Mouse (Mus musculus) mature B cell (primary cell): ENCODE data around the gene Tceanc2.

ENCODE experiments used
- in situ Hi-C: fragments of 300-500 bp; cut with MboI; formaldehyde crosslinking; loops from 2 replicates; pipeline ENCODE4 v1.14.3; 2019

Gene Tceanc2

DNA sequence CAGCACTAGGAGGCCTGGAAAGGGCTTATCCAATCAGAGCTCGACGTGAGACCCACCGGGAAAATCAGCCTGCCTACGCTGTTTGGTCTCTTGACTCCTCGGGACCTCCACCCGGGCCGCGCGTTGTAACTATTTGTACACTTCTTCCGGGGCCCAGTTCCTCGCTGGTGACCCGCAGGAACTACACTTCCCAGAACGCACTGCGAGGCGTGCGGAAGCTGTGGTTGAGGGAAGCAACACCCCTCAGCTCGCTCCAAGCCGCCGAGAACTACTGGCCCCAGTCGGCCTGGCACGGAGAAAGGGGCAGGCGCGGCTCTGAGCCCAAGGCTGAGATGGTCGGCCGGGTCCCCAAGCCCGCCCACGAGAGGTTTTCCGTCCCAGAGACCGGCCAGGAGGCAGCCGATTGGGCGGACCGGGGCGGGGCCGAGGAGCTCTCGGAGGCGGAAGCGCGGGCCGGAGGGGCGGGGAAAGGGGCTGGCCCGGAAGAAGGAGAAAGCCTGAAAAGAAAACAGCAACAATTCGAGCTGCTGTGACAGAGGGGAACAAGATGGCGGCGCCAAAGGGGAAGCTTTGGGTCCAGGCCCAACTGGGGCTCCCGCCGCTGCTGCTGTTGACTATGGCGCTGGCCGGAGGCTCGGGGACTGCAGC, 610 bp downstream of the Tceanc2 start, which contains the start of gene Tmem59:
Gene Tmem59, plus strand, starts transcription at position 218 of the 648 bp plus-strand sequence.
- in situ Hi-C loops = no loop called here

- in situ Hi-C loops = no loop called here
Observed at GRCm38 (mm10) chr4:107177506-107177905, 1.4 kb downstream of the Tceanc2 start.

- in situ Hi-C loops = loop anchor here (25.0 kb wide), 1 partner anchor 330 kb away; no protein-coding TSS in a partner anchor
Observed at GRCm38 (mm10) chr4:107167798-107168197, 11.1 kb downstream of the Tceanc2 start.

- in situ Hi-C loops = loop anchor here (25.0 kb wide), 1 partner anchor 329 kb away; no protein-coding TSS in a partner anchor
Observed at GRCm38 (mm10) chr4:107166700-107167099, 12.2 kb downstream of the Tceanc2 start.

- in situ Hi-C loops = loop anchor here (25.0 kb wide), 1 partner anchor 327 kb away; no protein-coding TSS in a partner anchor
Observed at GRCm38 (mm10) chr4:107163756-107164587, 14.9 kb downstream of the Tceanc2 start.

- in situ Hi-C loops = loop anchor here (25.0 kb wide), 1 partner anchor 326 kb away; no protein-coding TSS in a partner anchor
Observed at GRCm38 (mm10) chr4:107163341-107163740, 15.6 kb downstream of the Tceanc2 start.

DNA sequence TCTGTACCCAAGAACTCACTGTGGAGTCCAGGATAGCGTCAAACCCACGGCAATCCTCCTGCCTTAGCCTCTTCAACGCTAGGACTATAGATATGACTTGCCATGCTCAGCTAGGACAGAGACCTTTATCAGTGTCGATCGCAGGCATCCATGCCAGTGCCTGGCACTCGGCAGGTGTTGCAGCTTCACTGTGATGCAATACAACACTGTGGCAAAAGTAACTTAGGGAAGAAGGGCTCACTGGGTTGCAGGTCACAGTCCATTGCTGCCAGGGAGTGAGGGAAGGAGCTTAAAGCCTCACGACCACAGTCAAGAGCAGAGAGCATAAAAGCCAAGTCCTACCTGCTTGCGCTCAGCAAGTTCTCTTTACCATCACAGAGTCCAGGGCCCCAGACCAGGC, 18.7 kb downstream of the Tceanc2 start:
- in situ Hi-C loops = loop anchor here (25.0 kb wide), 1 partner anchor 323 kb away; no protein-coding TSS in a partner anchor

DNA sequence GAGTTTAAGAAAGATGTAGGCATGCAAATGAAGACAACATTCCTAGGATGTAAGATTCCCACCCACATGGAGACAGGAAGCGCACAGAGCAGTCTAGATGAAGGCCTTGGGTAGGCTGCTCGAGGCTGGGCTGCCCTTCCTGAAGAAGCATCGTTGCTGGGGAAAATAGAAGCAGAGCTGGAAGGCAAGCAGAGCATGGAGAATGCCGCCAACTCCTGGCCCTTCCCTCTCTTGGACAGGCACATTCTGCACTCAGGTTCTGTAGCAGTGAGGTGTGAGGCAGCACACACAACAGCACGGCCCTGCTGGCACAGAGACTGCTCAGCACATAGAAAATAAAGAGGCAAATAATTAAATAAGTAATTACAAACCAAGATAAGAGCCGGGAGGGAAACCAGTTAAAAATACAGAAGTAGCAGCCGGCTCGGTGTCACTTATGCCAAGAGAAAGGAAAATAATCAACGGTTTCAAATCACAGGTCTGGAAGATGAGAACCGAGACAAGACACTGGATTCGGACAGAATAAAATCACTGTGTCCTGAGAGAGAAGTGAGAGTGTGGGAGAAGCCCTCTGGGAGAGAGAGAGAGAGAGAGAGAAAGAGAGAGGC, 19.6 kb downstream of the Tceanc2 start:
- in situ Hi-C loops = loop anchor here (25.0 kb wide), 1 partner anchor 322 kb away; no protein-coding TSS in a partner anchor

DNA sequence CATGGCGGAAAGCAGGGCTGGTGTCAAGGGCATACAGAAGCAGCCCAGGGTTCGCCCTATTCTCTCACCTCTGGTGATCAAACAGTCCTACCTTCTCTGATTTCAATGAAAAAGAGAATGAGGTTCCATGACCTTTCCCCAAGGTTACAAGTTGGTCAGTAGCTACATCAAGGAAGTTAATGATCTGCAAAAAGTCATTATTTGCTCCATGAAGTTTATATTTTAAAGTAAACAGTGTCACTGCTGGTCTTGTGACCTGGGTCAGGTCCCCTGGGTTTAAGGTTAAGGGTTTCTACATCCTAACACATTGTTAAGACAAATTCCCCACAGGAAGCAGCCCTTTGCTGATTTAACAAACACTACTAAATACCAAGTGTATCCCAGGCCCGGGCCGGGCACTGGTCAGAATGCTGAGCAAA, 21.9 kb downstream of the Tceanc2 start:
- in situ Hi-C loops = loop anchor here (25.0 kb wide), 1 partner anchor 320 kb away; no protein-coding TSS in a partner anchor

GRCm38 (mm10) chr4:107152571-107152970, 26.3 kb downstream of the Tceanc2 start:
- in situ Hi-C loops = loop anchor here (25.0 kb wide), 1 partner anchor 315 kb away; no protein-coding TSS in a partner anchor

GRCm38 (mm10) chr4:107150991-107151390, 27.9 kb downstream of the Tceanc2 start:
- in situ Hi-C loops = loop anchor here (25.0 kb wide), 1 partner anchor 314 kb away; no protein-coding TSS in a partner anchor

DNA sequence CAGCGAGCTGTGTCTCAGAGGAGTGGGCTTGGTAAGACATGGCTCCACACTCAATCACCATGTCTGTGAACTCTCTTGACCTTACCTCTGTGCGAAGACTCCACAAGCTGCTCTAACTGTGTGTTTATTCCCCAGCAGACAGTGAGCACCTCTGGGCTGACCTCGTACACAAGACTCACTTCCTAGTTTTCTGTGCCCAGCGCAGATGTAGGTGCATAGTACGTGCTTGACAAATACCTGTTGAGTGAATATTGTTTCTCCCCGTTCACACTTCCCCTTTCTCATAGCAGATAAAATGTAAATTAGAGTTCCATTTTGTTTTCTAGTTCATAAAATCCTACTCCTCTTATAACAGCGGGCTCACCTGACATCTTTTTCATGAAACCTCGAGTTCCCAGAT, 35.4 kb downstream of the Tceanc2 start:
- in situ Hi-C loops = no loop called here

DNA sequence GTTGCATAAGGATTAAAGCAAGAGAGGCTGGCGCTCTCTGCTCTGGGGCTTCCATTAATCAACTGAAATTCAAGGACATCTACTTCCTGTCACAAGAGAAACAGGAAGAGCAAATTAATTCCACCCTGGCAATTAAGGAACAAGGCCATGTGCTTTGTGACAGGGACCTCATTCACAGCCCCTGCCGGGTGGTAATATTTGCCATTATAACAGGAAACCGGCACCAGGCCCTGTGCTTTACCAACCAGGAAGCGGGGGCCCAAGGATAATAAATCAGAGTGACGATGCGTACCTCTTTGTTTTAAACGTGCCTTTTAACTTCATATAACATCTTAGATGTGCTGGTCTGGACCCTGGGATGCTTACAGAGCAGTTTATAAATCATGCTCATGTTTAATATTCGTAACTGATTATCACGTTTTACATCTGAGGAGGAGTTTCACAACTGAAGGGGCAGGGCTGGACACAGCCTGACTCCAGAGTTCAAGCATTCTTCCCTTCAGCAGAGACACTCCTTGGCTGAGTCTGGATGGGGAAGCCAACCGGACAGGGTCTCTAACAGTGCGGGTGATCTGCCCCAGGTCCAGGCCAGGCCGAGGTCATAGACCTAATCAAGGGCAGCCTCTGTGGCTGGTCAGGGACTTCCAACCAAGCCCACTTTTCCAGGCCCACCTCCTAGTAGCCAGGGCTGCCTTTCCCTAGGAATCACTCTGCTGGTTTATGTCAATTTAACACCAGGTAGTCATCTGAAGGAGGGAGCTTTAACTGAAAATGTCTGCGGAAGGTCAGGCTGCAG, 38.9 kb downstream of the Tceanc2 start:
- in situ Hi-C loops = no loop called here

DNA sequence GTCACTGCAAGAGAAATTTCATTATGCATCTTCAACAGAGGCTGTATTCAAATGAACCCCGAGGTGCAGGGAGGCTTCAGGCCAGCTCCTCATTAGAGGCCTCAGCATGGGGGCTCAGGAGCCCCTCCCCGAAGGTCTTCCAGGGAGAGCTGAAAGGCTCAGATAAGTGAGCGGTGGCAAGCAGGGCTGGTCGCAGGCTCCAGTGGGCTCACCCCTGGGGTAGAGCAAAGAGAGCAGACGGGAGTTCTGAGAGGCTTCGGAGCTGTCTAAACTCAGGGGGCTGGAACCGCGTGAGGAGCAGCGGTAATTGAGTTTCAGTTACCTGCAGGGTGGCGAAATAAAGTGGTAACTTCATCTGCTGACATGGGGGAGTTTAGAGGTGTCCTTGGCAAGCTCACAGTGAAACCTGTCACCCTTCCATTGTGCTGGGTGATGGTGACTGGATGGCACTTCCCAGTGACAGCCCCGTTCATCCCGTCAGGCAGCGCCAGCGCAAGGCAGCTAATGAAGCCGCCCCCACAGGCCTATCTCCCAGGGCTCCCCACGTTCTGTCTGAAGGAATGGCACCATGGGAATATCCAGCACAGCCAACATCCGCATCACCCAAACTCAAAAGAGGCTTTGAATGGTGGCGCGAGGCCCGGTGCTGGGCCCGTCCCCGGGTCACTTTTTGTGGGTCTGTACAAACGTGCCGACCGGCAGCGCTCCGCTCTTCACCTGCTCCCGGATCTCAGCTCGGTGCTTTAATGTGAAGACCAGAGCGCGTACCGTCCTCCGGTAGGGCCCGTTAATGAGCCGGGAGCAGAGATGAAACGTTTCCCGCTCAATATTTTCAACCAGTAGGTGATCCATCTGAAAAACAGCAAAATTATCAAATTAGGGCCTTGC, 39.7 kb downstream of the Tceanc2 start:
- in situ Hi-C loops = no loop called here

- in situ Hi-C loops = no loop called here
Observed at GRCm38 (mm10) chr4:107136531-107136930, 42.4 kb downstream of the Tceanc2 start.

DNA sequence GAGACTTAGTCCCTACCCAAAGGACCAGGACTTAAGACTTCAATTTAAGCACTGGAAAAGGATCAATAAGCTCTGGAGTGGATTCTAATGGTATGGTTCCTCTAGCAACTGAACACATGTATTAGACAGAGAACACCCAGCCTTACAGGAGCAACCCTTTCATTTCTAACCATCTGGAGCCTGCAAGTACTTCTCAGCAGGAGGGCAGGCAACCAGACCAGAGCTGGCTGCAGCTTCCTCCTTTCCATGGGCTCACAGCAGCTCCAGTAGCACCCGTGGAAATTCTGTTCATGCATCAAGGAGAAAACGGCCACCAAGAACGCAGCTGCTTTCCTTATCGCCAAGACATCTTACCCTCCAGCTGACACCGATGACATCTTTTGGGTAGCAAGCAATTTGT, 43.3 kb downstream of the Tceanc2 start:
- in situ Hi-C loops = no loop called here

GRCm38 (mm10) chr4:107134891-107135290, 44.0 kb downstream of the Tceanc2 start:
- in situ Hi-C loops = no loop called here

DNA sequence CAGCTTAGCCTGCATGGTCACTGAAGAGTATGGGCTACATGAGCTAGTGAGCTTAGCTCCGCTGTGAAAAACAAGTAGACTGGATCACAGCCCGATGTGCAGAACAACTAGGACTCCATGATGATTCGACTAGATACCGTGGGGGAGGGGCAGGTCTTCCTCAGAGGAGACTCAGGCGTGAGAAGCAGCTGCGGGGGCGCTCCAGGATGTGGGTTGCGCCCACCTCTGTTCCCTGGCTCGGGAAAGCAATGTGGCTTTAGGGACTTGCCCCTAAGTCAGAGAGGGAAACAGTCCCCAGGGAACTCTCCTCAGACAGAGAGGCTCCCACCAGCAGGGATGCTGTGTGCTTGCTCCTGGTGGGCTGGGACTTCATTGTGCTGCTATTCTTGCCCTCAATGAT, 48.4 kb downstream of the Tceanc2 start:
- in situ Hi-C loops = no loop called here

- in situ Hi-C loops = no loop called here
Observed at GRCm38 (mm10) chr4:107129373-107129772, 49.5 kb downstream of the Tceanc2 start.
